Mouse (Mus musculus) gastrocnemius, postnatal 4 days (tissue): Measurements from ENCODE around the gene Mansc1. TPM values are rescaled to one million over a fixed set of nuclear protein-coding genes. Genes with fewer than 3 reads are reported as not detected.
"Not testable (repeated sequence)": the region's sequence is repeated elsewhere in the genome, so short reads cannot be mapped to it uniquely, and the experiment has no call there.

Experiments
- DNase-seq, 2 experiments: peaks; one replicate each; pipeline ENCODE4 v3.0.0; 2021 to 2022; ENCODE audit warnings: low spot score in 2 of 2, mixed read lengths in 2 of 2
- long read RNA-seq, 2 experiments: library from polyadenylated mRNA; stranded (forward); transcript quantifications; one replicate each; pipeline ENCODE4 v2.0.0; 2021
- total RNA-seq, 2 experiments: library from RNA; stranded (reverse); gene quantifications; 2 replicates each; pipeline ENCODE4 v1.2.3; 2021

Mansc1 gene
- total RNA-seq, result 1 to 10 TPM; 3.8 to 4.1 TPM
- long read RNA-seq, experiment 1, partial matches to known transcripts, result 0 of 2 reads
- long read RNA-seq, experiment 1, other reads (novel, unspliced or antisense), result 2 of 2 reads
- long read RNA-seq, experiment 2, transcript Mansc1-201 (4 exons, 2,376 nt), result major isoform, 10 of 12 reads
- long read RNA-seq, experiment 2, partial matches to known transcripts, result 1 of 12 reads
- long read RNA-seq, experiment 2, other reads (novel, unspliced or antisense), result 1 of 12 reads

GRCm38 (mm10) chr6:134631947-134632687 is at the start of gene Mansc1:
Gene Mansc1 (minus strand): TSS chr6:134632488.
- DNase-seq, result peak; percentile 38 to 41

- not testable (repeated sequence) for DNase-seq
Measured at GRCm38 (mm10) chr6:134679330-134679729, 47.0 kb upstream of the Mansc1 start.

- no peak for DNase-seq
Measured at GRCm38 (mm10) chr6:134678037-134678436, 45.7 kb upstream of the Mansc1 start.

- no peak for DNase-seq
Measured at GRCm38 (mm10) chr6:134677504-134677903, 45.2 kb upstream of the Mansc1 start.

- not testable (repeated sequence) for DNase-seq
Measured at GRCm38 (mm10) chr6:134673712-134674111, 41.4 kb upstream of the Mansc1 start.

GRCm38 (mm10) chr6:134670881-134671411 is 38.7 kb upstream of the Mansc1 start:
- peak in 1 of 2 experiments; percentile 29 for DNase-seq

GRCm38 (mm10) chr6:134669179-134669865 is 37.0 kb upstream of the Mansc1 start:
- DNase-seq, result no peak

GRCm38 (mm10) chr6:134668519-134668918 is 36.2 kb upstream of the Mansc1 start:
- no peak for DNase-seq

GRCm38 (mm10) chr6:134665817-134666216 is 33.5 kb upstream of the Mansc1 start:
- no peak for DNase-seq

- DNase-seq, result no peak
Measured at GRCm38 (mm10) chr6:134664573-134664972, 32.3 kb upstream of the Mansc1 start.

GRCm38 (mm10) chr6:134660714-134661406 is 28.6 kb upstream of the Mansc1 start:
- no peak for DNase-seq

GRCm38 (mm10) chr6:134659108-134659958 is 27.0 kb upstream of the Mansc1 start:
- peak; percentile 21 to 45 for DNase-seq

GRCm38 (mm10) chr6:134656527-134656926 is 24.2 kb upstream of the Mansc1 start:
- no peak for DNase-seq

- no peak for DNase-seq
Measured at GRCm38 (mm10) chr6:134648356-134648755, 16.1 kb upstream of the Mansc1 start.

- DNase-seq, result no peak
Measured at GRCm38 (mm10) chr6:134647621-134648020, 15.3 kb upstream of the Mansc1 start.

- DNase-seq, result no peak
Measured at GRCm38 (mm10) chr6:134646835-134647234, 14.5 kb upstream of the Mansc1 start.

GRCm38 (mm10) chr6:134643296-134643695 is 11.0 kb upstream of the Mansc1 start:
- no peak for DNase-seq

- no peak for DNase-seq
Measured at GRCm38 (mm10) chr6:134641738-134642446, 9.6 kb upstream of the Mansc1 start.
